Mouse (Mus musculus): ENCODE measurements around the gene Cass4. TPM values are rescaled to one million over a fixed set of nuclear protein-coding genes. Genes with fewer than 3 reads are reported as not detected.

The Cass4 gene
- total and polyA plus RNA-seq, 3 experiments, result 0.16 to 0.87 TPM; not detected in 1

GRCm38 (mm10) chr2:172380513-172380912, 13.1 kb upstream of the Cass4 start:
- H3K27me3 ChIP-seq (ENCODE audit: insufficient read depth, low read length), result no peaks in the 10 kb centered on the region
- H3K4me1 ChIP-seq (ENCODE audit: insufficient read depth, low read depth, low read length), result peaks cover 38% of the 10 kb centered on the region
- H3K36me3 ChIP-seq (replicated peaks), result peaks cover 83% of the 10 kb centered on the region
- H3K4me3 ChIP-seq (ENCODE audit: low read depth, low read length), result peak overlapping the region; percentile 3; the same call in 1 of the 2 replicates
- TF ChIP-seq GATA1 (IDR thresholded peaks at IDR 0.05; ENCODE audit: borderline replicate concordance, low read length) (no peak), CTCF (IDR thresholded peaks at IDR 0.05; ENCODE audit: low read depth, low read length) (no peak), POLR2AphosphoS5 (IDR thresholded peaks at IDR 0.05; ENCODE audit: insufficient replicate concordance, low read depth, low read length) (no peak), TAL1 (conservative IDR thresholded peaks at IDR 0.05; ENCODE audit: low read depth, low read length) (no peak), GATA2 (IDR thresholded peaks at IDR 0.05; ENCODE audit: borderline replicate concordance, low read depth, low read length) (no peak)
- no peak for DNase-seq (ENCODE audit: low spot score)
- H3K9me3 ChIP-seq (replicated peaks), result no peaks in the 10 kb centered on the region
- no peak for ATAC-seq (ENCODE audit: extremely low read depth, insufficient number of reproducible peaks, low FRiP score, poor library complexity, severe bottlenecking)

GRCm38 (mm10) chr2:172381341-172381740, 12.3 kb upstream of the Cass4 start:
- Histone ChIP-seq H3K9me3 (replicated peaks) (no peaks in the 10 kb centered on the region), H3K4me3 (ENCODE audit: low read depth, low read length) (no peak overlapping the region), H3K4me1 (ENCODE audit: insufficient read depth, low read depth, low read length) (peaks cover 29% of the 10 kb centered on the region), H3K36me3 (replicated peaks) (peaks cover 74% of the 10 kb centered on the region), H3K27me3 (ENCODE audit: insufficient read depth, low read length) (no peaks in the 10 kb centered on the region)
- DNase-seq (ENCODE audit: low spot score) (no peak), ATAC-seq (ENCODE audit: extremely low read depth, insufficient number of reproducible peaks, low FRiP score, poor library complexity, severe bottlenecking) (no peak)
- TF ChIP-seq GATA1 (IDR thresholded peaks at IDR 0.05; ENCODE audit: borderline replicate concordance, low read length) (no peak), POLR2AphosphoS5 (IDR thresholded peaks at IDR 0.05; ENCODE audit: insufficient replicate concordance, low read depth, low read length) (no peak), GATA2 (IDR thresholded peaks at IDR 0.05; ENCODE audit: borderline replicate concordance, low read depth, low read length) (no peak), TAL1 (conservative IDR thresholded peaks at IDR 0.05; ENCODE audit: low read depth, low read length) (no peak), CTCF (IDR thresholded peaks at IDR 0.05; ENCODE audit: low read depth, low read length) (no peak)

- DNase-seq (ENCODE audit: low spot score) (no peak), ATAC-seq (ENCODE audit: extremely low read depth, insufficient number of reproducible peaks, low FRiP score, poor library complexity, severe bottlenecking) (no peak)
- Histone ChIP-seq H3K4me3 (ENCODE audit: low read depth, low read length) (no peak overlapping the region), H3K36me3 (replicated peaks) (peaks cover 69% of the 10 kb centered on the region), H3K9me3 (replicated peaks) (no peaks in the 10 kb centered on the region), H3K27me3 (ENCODE audit: insufficient read depth, low read length) (no peaks in the 10 kb centered on the region), H3K4me1 (ENCODE audit: insufficient read depth, low read depth, low read length) (peaks cover 26% of the 10 kb centered on the region)
- no peak for TF ChIP-seq POLR2AphosphoS5 (IDR thresholded peaks at IDR 0.05; ENCODE audit: insufficient replicate concordance, low read depth, low read length)
- TF ChIP-seq GATA1 (IDR thresholded peaks at IDR 0.05; ENCODE audit: borderline replicate concordance, low read length), result no peak
- TF ChIP-seq CTCF (IDR thresholded peaks at IDR 0.05; ENCODE audit: low read depth, low read length), result no peak
- no peak for TF ChIP-seq TAL1 (conservative IDR thresholded peaks at IDR 0.05; ENCODE audit: low read depth, low read length)
- TF ChIP-seq GATA2 (IDR thresholded peaks at IDR 0.05; ENCODE audit: borderline replicate concordance, low read depth, low read length), result no peak
Observed at GRCm38 (mm10) chr2:172381898-172382297, 11.7 kb upstream of the Cass4 start.

GRCm38 (mm10) chr2:172384715-172385114, 8.9 kb upstream of the Cass4 start:
- no peak for TF ChIP-seq GATA2 (IDR thresholded peaks at IDR 0.05; ENCODE audit: borderline replicate concordance, low read depth, low read length)
- TF ChIP-seq POLR2AphosphoS5 (IDR thresholded peaks at IDR 0.05; ENCODE audit: insufficient replicate concordance, low read depth, low read length), result no peak
- no peak for TF ChIP-seq CTCF (IDR thresholded peaks at IDR 0.05; ENCODE audit: low read depth, low read length)
- TF ChIP-seq TAL1 (conservative IDR thresholded peaks at IDR 0.05; ENCODE audit: low read depth, low read length), result no peak
- TF ChIP-seq GATA1 (IDR thresholded peaks at IDR 0.05; ENCODE audit: borderline replicate concordance, low read length), result no peak
- H3K9me3 ChIP-seq (replicated peaks), result no peaks in the 10 kb centered on the region
- no peak overlapping the region for H3K4me3 ChIP-seq (ENCODE audit: low read depth, low read length)
- DNase-seq (ENCODE audit: low spot score), result no peak
- no peak for ATAC-seq (ENCODE audit: extremely low read depth, insufficient number of reproducible peaks, low FRiP score, poor library complexity, severe bottlenecking)
- H3K27me3 ChIP-seq (ENCODE audit: insufficient read depth, low read length), result no peaks in the 10 kb centered on the region
- H3K36me3 ChIP-seq (replicated peaks), result peaks cover 41% of the 10 kb centered on the region
- H3K4me1 ChIP-seq (ENCODE audit: insufficient read depth, low read depth, low read length), result peaks cover 14% of the 10 kb centered on the region

GRCm38 (mm10) chr2:172390341-172390740, 3.3 kb upstream of the Cass4 start:
- H3K9me3 ChIP-seq (replicated peaks), result no peaks in the 10 kb centered on the region
- no peak overlapping the region for H3K4me3 ChIP-seq (ENCODE audit: low read depth, low read length)
- no peak for DNase-seq (ENCODE audit: low spot score)
- H3K36me3 ChIP-seq (replicated peaks), result no peaks in the 10 kb centered on the region
- ATAC-seq (ENCODE audit: extremely low read depth, insufficient number of reproducible peaks, low FRiP score, poor library complexity, severe bottlenecking), result no peak
- H3K4me1 ChIP-seq (ENCODE audit: insufficient read depth, low read depth, low read length), result peaks cover 11% of the 10 kb centered on the region
- peaks cover 9% of the 10 kb centered on the region for H3K27me3 ChIP-seq (ENCODE audit: insufficient read depth, low read length)
- TF ChIP-seq GATA2 (IDR thresholded peaks at IDR 0.05; ENCODE audit: borderline replicate concordance, low read depth, low read length), result no peak
- no peak for TF ChIP-seq GATA1 (IDR thresholded peaks at IDR 0.05; ENCODE audit: borderline replicate concordance, low read length)
- no peak for TF ChIP-seq CTCF (IDR thresholded peaks at IDR 0.05; ENCODE audit: low read depth, low read length)
- no peak for TF ChIP-seq TAL1 (conservative IDR thresholded peaks at IDR 0.05; ENCODE audit: low read depth, low read length)
- TF ChIP-seq POLR2AphosphoS5 (IDR thresholded peaks at IDR 0.05; ENCODE audit: insufficient replicate concordance, low read depth, low read length), result no peak

GRCm38 (mm10) chr2:172392041-172392521, 1.5 kb upstream of the Cass4 start:
- Histone ChIP-seq H3K36me3 (replicated peaks) (no peaks in the 10 kb centered on the region), H3K27me3 (ENCODE audit: insufficient read depth, low read length) (peaks cover 9% of the 10 kb centered on the region), H3K9me3 (replicated peaks) (no peaks in the 10 kb centered on the region), H3K4me1 (ENCODE audit: insufficient read depth, low read depth, low read length) (peaks cover 11% of the 10 kb centered on the region), H3K4me3 (ENCODE audit: low read depth, low read length) (no peak overlapping the region)
- DNase-seq (ENCODE audit: low spot score) (no peak), ATAC-seq (ENCODE audit: extremely low read depth, insufficient number of reproducible peaks, low FRiP score, poor library complexity, severe bottlenecking) (no peak)
- no peak for TF ChIP-seq GATA2 (IDR thresholded peaks at IDR 0.05; ENCODE audit: borderline replicate concordance, low read depth, low read length)
- TF ChIP-seq GATA1 (IDR thresholded peaks at IDR 0.05; ENCODE audit: borderline replicate concordance, low read length), result no peak
- no peak for TF ChIP-seq CTCF (IDR thresholded peaks at IDR 0.05; ENCODE audit: low read depth, low read length)
- TF ChIP-seq TAL1 (conservative IDR thresholded peaks at IDR 0.05; ENCODE audit: low read depth, low read length), result no peak
- no peak for TF ChIP-seq POLR2AphosphoS5 (IDR thresholded peaks at IDR 0.05; ENCODE audit: insufficient replicate concordance, low read depth, low read length)

Measured in G1E (cell line).